Mouse (Mus musculus) G1E-ER4 (cell line): Measurements from ENCODE around the gene Rere. TPM values are rescaled to one million over a fixed set of nuclear protein-coding genes. Genes with fewer than 3 reads are reported as not detected.

ENCODE experiments used
- GATA1 ChIP-seq: IDR thresholded peaks from one replicate; pipeline ENCODE4 v1.8.0; 2012; ENCODE audit warnings: low read length, inconsistent platforms
- polyA plus RNA-seq: library from polyadenylated mRNA; stranded (reverse); fragments of >175 nt; gene quantifications from 2 replicates; pipeline ENCODE4 v1.2.3, GENCODE M21; 2012

Rere gene
- polyA plus RNA-seq, 1 experiment, result 282 TPM

DNA sequence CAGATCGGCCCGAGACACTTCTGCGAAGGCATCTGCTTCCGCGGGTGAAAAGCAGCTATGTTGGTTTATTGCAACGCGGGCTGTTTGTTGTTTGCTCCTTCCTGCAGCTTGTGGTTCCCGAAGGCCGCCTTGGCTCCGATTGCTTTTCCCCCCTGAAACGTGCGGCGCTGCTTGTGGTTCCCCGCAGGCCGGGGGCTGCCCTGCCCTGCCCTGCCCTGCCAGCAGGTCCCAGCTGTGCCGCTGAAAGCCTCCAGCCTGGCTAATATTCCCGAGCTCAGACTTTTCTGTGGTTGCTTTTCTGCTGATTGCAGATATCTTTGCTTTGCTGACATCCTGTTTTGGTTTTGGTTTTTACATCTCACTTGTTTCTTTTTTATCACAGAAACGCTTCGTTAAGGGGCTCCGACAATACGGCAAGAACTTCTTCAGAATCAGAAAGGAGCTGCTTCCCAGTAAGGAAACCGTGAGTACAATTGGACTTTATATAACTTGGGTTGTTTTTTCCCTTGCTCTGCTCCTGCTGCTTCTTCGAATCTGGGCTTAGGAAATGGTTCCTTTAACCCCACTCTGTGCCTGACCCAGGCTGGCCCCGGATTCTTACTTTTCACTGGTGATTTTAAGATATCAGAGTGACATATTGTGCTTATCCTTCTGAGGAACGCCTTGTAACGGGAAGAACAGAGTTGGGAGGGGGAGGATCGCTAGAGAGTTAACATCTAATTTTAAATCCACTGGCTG lies 288.6 kb downstream of the Rere start:
- no peak for TF ChIP-seq GATA1

DNA sequence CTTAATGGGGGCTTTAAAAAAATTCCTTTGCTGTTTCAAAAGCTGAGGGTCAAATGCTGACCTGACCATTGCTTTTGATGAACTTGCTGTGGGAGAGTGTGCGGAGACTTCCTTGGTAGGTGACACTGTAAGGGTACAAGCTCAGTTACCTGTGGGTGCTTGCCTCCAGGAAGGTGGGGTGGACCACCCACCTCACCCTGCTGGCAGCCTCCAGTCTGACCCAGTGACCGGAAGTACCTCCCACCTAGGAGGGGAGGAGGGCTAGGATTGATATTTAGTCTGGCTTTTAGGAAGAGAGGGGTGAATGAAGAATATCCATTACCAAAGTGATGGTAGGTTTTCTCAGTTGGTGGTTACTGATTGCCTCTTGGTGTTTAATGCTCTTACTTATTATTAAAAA lies 289.3 kb downstream of the Rere start:
- TF ChIP-seq GATA1, result no peak

DNA sequence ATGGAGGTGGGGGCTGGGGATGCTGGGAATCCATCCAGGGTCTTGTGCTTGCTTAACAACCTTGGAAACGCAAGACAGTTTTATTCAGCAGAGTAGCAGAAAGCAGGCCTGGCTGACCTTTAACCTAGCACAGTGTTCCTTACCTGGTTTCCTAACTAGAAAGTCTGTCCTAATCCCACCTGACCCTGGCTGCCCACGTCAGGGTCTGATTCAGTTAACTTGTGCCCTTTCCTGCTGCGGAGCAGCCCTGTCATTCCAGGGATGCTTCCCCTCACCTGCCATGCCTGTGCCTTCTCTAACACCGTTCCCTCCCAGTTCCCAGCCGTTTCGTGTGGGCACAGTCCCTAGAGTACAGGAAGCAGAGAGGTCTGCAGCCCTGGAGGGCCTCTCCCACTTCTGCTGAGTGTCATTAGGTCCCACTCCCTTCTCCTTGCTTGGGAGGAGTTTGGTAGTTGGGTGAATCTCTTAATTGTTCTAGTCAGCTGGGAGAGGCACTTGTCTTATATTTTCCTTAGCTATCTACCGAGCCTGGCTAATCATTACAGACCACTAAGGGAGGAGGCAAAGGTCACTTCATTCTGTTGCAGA lies 290.8 kb downstream of the Rere start:
- TF ChIP-seq GATA1, result no peak

DNA sequence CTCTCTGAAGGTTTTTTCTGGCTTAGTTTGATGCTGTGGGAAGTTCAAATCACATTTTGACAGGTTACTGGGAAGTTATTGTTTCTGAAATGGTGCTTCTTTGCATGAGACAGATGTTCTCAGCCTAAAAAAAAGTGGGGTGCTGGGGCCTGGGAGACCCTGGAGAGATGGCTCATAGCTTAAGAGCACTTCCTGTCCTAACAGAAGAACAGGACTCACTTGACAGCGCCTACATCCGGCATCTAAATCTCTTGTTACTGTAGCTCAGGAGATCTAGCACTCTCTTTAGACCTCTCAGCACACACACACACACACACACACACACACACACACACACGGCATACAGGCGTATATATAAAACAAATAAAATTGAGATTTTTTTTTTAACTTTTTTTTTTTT lies 291.5 kb downstream of the Rere start:
- TF ChIP-seq GATA1, result no peak

DNA sequence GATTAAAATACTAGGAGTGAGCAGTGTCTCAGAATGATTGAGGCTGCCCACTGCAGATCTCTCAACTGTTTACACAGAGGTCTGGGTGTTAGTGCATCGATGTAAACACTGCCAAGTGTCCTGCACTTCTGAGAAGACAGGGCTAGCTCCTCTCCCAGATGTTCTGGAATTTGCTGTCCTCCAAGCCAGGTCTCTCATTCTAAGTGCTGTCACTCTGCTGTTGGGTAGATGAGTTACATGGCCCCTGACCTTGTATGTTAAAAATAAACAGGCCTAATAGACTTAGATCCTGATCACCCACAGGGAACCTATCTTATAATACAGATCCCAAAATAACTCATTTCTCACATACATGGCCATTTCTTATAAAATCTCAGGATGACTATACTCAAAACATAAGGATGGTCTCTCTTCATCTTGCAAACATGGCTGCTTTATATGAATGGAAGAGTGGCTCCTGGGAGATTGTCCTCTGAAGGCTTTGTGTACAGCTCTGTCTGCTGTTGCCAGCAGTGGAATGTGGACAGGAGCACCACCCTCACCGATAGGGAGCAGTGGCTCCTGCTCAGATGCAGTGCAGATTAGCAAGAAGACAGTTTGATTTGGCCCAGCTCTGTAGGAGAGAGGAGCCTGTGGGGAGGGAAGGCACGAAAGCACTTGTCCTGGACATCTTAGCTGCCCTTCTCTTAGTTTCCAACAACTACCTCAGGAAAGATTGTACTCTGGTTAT lies 294.1 kb downstream of the Rere start:
- TF ChIP-seq GATA1, result no peak

DNA sequence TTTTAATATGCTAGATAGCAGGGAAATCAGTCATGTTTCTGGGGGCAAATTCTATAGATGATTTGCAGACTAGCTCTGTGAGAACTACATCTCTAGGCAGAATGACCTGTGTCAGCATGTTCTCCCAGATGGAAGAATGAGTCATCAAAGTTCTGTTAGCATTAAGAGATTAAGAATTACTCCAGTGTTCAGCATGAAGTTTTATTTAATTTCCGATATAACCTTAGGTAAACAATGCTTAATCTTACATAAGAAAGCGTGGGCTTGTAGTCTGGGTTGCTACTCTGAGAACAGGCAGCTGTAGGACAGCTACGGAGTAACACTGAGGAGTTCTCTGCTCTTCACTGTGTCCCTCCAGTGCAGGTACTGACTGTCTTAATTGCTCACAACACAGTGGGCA lies 294.9 kb downstream of the Rere start:
- TF ChIP-seq GATA1, result no peak

DNA sequence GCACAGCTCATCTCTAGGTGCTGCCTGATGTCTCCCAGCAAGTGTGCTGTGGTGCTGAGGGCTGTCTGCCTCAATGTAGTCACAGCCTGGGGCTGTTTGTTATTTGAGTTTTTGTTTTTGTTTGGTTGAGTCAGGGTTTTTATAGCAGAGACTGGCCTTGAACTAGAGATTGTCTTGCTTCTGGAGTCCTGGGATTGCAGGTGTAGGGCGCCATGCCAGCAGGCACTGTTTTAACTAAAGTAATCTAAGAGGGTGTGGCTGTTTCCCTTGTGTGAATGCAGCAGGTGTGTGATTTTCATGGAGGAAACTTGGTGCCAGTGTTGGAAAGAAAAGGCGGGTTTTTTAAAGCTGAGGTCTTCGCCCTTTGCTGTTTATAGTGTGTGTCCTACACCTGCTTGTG lies 296.6 kb downstream of the Rere start:
- no peak for TF ChIP-seq GATA1

DNA sequence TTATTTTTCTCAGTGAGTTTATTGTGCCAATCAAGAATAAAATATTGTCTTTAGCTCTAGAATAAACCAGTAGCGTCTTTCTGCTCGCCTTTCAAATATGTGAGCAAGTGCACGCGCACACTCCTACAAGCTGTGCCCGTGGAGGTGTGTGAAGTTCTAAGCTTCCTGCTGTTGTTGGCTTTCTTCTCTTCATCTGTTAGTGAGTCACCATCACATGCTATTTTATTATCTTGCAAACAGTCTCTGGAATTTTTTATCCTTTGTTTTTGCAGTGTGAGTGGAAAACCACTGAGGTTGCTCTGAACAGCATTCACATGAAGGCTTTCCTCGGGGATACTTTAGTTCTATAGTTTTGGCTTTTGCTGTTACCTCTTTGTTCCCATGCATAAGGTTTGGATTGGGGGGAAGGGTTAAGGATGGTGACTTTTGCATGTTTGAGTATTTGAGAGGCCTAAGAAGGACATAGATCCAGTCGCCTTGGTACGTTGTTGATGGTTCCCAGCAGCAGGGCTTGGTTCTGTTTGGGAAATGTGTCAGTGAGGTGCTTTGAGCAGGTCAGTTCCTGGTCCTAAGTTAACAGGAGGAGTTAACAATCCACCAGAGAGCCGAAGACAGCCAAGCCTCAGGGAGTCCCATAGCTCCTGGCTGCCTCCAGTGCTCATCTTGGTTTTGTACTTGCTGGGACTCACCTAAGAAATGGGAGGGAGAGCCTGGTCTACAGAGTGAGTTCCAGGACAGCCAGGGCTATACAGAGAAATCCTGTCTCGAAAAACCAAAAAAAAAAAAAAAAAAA lies 300.7 kb downstream of the Rere start:
- TF ChIP-seq GATA1, result no peak

DNA sequence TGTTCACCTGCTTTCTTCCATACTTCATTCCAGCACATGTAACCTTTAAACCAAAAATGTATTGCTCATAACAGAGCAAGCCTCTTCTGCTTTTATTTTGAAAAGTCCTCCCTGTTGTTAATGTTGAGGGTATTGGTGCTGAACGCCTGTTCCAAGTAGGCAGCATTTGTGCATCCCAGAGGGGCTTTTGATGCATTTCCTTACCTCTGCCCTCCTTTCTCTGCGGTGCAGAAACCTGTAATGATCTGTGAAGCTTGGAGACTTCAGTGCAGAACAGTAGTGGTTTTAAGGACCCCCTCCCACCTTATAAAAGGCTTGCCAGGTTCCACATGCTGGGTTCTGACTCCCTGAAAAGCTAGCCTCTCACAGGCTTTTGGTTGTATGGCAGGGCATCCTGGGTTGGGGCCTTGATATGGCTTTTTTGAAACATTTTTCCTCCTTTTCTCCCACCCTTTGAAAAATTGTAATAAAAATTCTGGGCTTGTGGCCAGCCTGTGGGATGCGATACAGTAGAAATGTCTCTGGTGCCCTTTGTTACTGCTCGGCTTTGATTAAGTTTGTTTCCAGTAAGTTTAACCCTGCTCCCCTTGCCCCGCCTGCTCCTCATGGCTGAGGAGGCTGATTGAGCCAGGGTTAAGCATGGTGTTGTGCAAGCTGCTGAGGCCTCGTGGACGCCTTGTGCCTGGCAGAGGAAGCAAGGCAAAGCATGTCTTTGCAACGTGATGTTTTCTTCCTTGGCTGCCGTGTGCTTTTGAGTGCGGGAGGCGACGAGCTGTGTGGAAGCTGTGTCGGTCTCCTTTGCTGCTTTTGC lies 301.7 kb downstream of the Rere start:
- TF ChIP-seq GATA1, result no peak

DNA sequence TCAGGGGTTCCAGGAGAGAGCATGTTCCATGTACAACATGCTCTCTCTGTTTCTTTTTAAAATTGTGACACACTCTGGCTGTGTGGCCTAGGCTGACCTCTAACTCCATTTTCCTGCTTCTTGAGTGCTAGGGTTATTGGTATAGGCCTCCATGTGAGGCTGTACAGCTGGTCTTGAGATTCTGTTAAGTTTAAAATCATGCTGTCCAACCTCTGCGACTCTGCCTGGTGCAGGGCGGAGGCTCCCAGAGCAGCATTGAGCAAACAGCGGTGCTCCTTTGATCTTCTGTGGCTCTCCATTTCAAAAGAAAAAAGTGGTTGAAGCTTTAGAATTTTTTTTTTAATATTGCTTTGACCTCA lies 302.3 kb downstream of the Rere start:
- TF ChIP-seq GATA1, result no peak

DNA sequence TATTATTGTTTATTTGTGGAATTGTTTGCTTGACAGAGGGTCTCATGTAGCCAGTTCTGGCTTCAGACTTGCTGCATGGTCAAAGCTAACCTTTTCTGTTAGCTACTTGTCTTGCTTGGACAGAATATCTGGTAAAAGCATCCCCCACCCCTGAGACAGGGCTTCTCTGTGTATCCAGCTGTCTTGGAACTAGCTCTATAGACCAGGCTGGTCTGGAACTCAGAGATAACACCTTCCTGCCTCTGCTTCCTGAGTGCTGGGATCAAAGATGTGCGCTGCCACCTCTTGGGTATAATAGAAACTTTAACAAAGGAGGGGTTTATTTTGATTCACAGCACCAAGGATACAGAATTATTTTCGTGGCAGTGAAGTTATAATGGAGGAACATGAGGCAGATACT lies 304.4 kb downstream of the Rere start:
- TF ChIP-seq GATA1, result no peak

DNA sequence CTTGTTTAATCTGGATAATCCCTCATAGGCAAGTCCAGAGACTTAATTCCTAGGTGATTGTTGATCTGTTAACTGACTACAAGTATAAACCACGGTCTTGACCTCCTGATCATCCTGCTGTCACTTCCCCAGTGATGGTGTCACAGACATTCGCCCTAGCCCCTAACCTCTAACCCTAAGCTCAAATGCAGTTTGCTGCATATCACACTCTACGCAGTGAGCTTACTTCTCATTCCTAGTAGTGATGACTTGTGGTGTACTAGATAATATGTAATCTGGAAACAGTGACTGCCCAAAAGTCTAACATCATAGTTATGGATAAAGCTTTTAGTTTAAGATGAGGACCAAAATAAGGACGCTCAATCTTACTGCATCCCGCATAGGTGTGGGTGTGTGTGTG lies 304.8 kb downstream of the Rere start:
- TF ChIP-seq GATA1, result no peak

DNA sequence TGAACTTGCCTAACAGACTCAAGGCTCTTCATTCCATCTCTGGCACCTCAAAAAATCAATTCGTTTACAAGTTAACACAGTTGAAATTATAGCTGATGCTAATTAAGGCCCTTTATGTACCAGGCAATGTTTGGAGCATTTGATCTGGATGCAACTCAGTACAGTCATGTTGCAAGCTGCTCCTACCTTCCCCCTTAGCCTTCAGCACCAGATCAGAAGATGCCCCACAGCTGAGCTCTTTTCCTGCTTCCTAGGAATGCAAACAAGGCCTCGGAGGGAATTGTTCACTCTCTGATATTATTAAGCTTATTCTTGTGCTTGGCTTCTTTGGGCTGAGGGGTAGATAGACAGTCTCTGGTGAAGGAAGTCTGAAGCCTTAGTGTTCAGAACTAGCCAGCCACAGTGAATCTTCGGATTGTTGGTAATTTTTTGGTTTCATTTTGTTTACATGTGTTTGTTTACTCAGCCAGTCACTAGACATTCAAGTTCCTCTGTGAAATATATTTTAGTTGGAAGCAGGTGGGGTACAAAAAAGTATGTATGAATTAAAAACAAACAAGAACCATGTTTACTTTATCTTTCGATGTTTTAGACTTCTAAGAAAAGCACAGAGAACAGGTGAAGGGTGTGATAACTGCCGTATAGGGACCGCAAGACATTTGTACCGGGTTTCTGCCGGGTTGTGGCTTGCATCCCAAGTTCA lies 306.3 kb downstream of the Rere start:
- no peak for TF ChIP-seq GATA1

DNA sequence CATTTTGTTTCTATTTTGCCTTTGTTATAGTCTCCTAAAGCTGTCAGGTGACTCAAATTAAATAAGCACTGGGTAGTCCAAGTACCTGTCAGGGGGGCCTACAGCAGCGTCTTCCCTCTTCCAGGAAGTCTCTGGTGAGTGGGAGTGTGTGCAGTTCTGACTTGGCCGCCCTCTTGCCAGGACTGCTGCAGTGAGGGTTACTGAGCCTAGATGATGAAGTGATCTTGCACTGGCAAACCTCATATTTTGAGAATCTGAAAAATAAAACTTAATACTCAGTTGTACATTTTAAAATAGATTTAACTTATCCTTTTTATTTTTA lies 306.8 kb downstream of the Rere start:
- TF ChIP-seq GATA1, result no peak

DNA sequence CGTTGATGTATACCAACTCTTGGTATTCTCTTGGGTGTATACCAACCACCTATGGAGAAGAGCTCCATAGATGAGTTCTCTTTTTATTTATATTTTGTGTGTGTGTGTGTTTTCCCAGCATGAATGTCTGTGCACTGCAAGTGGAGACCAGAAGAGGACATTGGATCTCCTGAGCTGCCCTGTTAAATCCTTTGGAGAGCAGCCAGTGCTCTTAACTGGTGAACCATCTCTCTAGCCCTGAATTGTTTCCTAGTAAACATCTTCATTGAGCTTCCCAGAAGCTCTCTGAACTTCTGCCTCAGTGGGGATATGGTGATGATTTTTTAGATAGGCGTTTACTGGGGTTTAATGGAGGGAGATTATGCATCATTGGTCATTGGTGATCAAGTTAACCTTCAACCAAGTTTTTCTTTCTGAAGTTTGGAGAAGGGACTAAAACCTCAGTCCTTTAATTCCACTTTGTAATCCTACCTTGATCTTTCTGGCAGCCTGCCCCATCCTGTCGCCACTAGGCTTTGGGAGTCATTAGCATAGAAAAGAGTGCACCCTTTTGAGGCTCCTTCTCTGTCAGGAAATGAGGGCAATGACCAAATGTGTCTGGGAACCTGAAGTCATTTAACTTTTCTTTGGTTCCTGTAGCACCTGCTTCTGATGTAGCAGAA lies 309.3 kb downstream of the Rere start:
- TF ChIP-seq GATA1, result no peak
